Mouse (Mus musculus): ENCODE results near the gene Stpg3.

Gene Stpg3

GRCm38 (mm10) chr2:25210686-25211085 is 3.8 kb downstream of the Stpg3 start:
- DNase-seq (ENCODE audit: low read depth, low spot score), result no peak

DNA sequence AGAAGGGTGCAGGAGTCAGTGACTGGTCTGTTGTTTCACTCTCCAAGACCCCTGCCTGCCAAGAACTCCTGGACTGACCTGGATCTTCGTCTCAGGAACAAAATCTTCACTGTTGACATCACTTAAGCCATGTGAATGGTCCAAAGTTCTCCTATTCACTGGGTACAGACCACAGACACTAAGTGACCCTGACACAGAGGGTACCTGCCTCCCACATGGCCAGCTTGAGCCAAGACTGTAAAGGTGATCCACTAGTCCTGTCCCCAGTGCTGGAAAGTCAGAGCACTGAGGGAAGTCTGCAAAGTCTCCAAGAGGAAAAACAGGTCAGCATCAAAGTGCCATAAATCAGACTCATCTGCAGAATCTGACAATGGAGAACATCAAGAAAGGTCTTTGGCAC is 6.8 kb downstream of the Stpg3 start:
- DNase-seq (ENCODE audit: low read depth, low spot score), result no peak

GRCm38 (mm10) chr2:25203631-25204214 is 10.7 kb downstream of the Stpg3 start:
- no peak for DNase-seq (ENCODE audit: low read depth, low spot score)

- no peak for DNase-seq (ENCODE audit: low read depth, low spot score)
Measured at GRCm38 (mm10) chr2:25200631-25201030, 13.8 kb downstream of the Stpg3 start.

GRCm38 (mm10) chr2:25197946-25198345 is 16.5 kb downstream of the Stpg3 start:
- no peak for DNase-seq (ENCODE audit: low read depth, low spot score)

GRCm38 (mm10) chr2:25197191-25197590 is 17.2 kb downstream of the Stpg3 start:
- DNase-seq (ENCODE audit: low read depth, low spot score), result no peak

DNA sequence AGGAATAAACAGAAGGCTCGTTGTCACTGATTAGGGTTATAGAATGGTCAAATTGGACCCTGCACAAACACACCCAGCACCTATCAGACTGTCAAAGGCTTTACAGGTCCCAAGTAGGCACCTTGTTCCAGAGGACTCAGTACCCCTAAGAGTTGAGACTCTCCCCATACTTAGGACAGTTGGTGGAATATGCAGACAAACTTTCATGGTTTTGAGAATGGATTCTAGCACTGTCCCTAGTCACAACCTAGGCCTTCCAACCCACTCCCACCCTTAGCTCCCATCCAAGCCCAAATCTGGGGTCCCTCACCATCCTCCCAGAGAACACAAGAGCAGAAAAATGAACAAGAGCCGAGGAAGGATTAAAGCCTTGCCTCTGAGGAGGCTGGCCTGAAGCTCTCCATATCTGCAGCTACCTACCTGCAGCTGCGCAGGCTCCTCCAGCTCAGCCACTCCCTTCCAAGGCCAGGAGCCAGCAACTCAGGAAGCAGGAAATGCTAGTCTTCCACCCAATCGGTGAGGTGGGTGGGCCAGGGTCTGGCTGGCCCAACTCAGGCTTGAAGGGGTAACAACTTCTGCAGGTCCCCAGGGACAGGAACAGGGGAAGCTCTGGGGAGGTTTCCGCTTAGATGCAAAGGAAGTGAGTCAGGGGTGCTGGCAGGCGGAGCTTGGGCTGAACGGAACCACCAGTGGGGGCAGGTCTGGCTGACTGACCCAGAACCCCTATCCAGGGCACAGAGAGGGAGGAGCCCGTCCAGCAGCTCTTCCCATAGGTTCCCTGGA is 18.1 kb downstream of the Stpg3 start, which contains the start of gene Tor4a:
Gene Tor4a (minus strand): TSS at position 715 of the 783 bp plus-strand sequence.
- DNase-seq (ENCODE audit: low read depth, low spot score), result no peak

DNA sequence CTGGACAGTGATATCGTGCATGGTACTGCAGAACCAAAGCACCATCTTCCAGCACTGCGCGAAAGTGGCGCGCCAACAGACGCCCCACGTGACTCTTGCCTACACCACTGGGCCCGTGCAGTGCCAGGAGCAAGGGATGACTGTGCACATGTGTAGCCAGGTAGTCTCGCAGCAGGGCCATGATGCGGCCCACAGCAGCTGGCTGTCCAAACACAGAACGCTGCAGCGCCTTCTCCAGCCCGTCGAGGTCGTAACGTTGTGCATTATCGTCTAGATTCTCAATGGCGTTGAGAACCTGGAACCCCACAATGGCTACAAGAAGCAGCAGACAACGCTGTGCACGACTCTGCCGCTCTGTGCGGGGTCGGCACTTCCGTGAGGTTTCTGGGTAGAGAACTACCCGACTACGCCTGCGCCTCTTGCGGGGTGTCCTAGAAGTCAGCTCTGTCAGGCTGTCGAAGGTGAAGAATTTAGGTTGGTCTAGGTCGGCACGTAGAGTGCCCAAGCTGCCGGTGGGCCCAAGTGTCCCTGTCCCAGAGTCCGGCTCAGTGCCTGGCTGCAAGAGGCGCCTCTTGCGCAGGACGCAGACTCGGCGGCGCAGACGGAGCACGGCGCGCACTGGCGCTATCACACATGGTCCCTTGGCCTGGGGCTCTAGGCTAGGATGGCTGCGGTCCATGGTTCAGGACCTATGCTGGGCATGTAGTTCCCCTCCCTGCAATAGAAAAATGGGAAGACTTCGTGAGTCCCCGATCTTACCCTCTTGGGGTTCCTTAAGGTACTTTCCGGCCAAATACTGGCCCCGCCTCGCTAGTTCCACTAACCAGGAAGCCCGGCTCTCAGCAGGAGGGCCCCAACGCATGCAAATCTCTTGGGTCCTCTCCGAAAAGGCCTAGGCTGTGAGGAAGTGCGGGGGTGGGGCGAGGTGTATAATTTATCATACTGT is 19.0 kb downstream of the Stpg3 start:
- DNase-seq (ENCODE audit: low read depth, low spot score), result no peak

- no peak for DNase-seq (ENCODE audit: low read depth, low spot score)
Measured at GRCm38 (mm10) chr2:25194486-25195171, 19.8 kb downstream of the Stpg3 start.

DNA sequence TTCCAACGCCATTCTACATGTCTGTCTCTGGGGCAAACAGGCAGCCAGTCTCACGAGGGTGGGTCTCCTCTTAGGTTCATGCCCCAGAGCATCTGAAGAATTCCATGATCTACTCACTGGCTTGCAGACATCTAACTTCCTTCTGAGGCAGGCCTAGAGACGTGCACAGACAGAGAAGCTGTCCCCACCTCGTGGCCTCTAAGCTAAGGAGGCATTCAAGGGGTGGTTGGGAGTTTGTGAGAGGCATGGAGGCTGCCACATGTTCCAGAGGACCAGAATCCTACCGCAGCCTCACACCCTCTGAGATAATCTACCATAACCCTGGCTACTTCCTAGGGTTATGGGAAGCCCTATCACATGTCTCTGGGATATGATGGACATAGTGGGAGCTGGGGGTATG is 20.4 kb downstream of the Stpg3 start:
- no peak for DNase-seq (ENCODE audit: low read depth, low spot score)

DNA sequence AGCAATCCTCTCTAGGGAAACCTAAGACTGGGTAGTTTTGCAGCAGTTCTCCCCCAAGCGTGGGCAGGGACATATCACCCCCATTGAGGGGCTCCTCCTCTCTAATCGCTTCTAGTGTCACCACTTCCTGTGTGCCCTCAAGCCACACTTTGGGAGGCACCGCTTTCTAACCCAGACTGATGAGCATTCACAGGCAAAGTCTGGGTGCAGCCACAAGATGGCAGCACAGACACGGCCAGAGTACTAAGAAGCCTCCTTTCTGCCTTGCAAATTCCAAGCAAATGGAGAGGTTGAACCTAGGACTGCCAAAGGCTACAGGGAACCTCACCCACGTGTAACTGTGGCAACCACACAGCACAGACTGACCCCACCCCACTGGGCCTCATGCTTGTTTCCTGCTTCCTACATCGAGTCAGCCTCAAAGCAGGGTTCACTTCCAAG is 21.1 kb downstream of the Stpg3 start:
- peak; percentile 78 for DNase-seq (ENCODE audit: low read depth, low spot score)

- DNase-seq (ENCODE audit: low read depth, low spot score), result no peak
Measured at GRCm38 (mm10) chr2:25187841-25188240, 26.6 kb downstream of the Stpg3 start.

DNA sequence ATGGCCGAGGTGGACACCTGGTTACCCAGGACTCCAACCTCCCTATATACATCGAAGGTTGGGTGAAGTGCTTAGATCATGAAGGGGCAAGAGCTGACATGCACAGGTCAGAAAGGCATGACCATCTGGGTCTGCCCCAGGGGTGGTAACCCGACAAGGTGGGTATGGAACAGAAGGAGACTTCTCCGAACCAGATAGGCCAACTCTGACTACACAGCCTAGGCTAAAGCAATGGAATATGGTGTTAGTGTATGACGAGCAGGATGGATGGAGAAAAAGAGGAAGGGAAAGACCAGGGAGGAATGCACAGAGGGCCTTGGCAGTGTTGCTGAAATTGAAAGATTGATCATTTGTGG is 27.9 kb downstream of the Stpg3 start:
- DNase-seq (ENCODE audit: low read depth, low spot score), result no peak

DNA sequence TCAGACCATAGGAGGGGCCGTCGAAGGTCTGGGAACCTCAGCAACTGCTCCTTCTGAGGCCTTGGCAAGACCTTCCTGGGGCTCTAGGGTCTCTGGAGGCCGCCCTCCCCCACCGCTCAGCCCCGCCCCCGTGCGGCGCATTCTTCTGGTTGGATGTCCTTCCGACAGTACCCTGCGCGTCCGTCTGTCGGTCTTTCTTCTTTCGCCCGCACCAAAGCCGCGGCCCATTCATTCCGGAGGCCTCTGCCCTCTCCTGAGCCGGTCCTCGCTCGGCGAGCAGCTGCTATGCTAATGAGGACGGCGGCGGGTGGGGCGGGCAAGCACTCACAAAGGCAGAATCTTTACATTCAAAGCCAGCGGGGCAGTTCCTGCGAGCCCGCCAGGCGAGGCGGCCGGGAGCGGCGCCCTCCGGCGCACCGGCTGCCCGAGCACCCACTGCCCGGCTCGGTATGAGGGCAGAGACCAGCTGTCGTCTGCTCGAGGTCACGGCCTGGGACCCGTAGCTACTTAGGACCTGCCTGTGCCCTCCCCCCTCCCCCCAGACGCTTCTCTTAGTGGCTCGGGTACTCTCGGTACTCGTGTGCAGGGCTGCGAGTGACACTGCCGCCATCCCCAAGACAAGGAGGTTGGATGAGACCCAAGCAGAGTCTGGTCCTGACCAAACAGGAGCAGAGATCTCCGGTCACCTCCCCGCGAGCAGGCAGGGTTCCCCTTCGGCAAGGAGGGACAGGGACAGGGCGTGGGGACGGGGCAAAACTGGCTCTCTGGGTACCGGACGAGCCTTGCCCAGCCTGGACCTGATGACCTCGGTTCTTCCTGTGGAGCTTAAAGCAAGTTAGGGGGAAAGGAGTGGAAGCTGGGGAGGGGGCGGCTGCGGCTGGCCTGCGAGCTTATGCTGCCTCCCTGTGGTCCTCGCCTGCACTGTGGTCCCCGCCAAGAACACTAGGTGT is 28.5 kb downstream of the Stpg3 start:
- DNase-seq (ENCODE audit: low read depth, low spot score), result peak; percentile 49

DNA sequence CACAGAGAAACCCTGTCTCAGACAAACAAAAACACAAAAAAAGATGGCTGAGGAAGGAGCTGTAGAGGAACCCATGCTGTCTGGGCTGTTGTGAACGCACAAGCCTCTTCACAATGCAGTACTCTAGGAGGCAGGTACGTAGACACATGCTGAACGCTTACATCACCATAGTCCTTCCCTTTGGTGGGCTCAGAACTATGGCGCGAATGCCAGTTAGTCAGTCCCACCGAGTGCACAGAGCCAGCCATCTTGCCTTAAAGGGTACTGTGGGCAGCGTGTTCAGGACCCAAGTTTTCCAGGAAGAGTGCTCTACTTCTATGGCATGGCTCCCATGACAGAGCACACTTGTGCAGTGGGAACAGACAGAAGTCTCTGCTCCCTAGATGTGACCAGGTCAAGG is 29.9 kb downstream of the Stpg3 start:
- DNase-seq (ENCODE audit: low read depth, low spot score), result no peak

- DNase-seq (ENCODE audit: low read depth, low spot score), result no peak
Measured at GRCm38 (mm10) chr2:25183336-25183735, 31.1 kb downstream of the Stpg3 start.

- DNase-seq (ENCODE audit: low read depth, low spot score), result no peak
Measured at GRCm38 (mm10) chr2:25182664-25183063, 31.8 kb downstream of the Stpg3 start.

DNA sequence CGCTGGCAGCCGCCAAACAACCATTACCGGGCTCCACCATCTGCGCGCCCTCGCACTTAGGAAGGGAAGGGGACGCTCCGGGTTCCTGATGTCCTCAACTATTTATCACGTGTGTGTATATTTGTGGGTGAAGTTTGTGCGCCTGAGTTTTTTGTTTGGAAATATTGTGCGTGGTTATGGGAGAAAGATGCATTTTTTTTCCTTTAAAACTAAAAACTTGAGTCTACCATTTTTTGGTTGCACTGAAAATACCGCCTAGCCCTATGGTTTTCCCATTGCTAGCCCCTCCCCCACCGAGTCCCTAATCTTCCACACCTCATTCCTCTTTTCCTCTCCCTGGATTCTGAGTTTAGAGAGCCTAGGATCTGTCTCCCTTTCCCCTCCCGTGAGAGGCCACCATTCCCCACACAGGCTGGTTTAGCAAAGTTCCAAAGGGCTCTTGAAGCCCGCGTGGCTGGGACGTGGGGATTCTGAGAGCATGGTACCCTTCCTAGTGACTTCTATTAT is 32.5 kb downstream of the Stpg3 start:
- DNase-seq (ENCODE audit: low read depth, low spot score), result no peak

GRCm38 (mm10) chr2:25180973-25181890 is 33.2 kb downstream of the Stpg3 start:
- no peak for DNase-seq (ENCODE audit: low read depth, low spot score)
